Mouse (Mus musculus) limb, embryonic 13.5 days (tissue): ENCODE measurements at regions not wholly inside any gene's neighbourhood (a gene's known extent, or its start where the extent isn't known, plus 50 kb on each side); places are given as distances from the start of the nearest gene placed in this dataset.

ENCODE experiments used
- ATAC-seq: fragments of 200-750 bp; cut with Nextera tagmentation; 2 replicates; pipeline ENCODE4 v1.8.0; 2017; ENCODE audit warnings: low read depth, moderate number of reproducible peaks, moderate TSS enrichment; ENCODE audit not compliant: low FRiP score
- H3K27ac ChIP-seq: fragments of 300-500 bp; sonication (generic); 2 replicates; pipeline ENCODE4 v1.5.1; 2015; ENCODE audit warnings: inconsistent platforms, mild to moderate bottlenecking, moderate library complexity
- H3K27me3 ChIP-seq: fragments of 300-500 bp; sonication (generic); 2 replicates; pipeline ENCODE4 v1.6.1; 2015; ENCODE audit warnings: mild to moderate bottlenecking, inconsistent platforms
- H3K36me3 ChIP-seq: fragments of 300-500 bp; sonication (generic); 2 replicates; pipeline ENCODE4 v1.6.1; 2015; ENCODE audit warnings: inconsistent platforms, mild to moderate bottlenecking, moderate library complexity
- H3K4me1 ChIP-seq: fragments of 300-500 bp; sonication (generic); 2 replicates; pipeline ENCODE4 v1.6.1; 2015; ENCODE audit warnings: inconsistent platforms
- H3K4me2 ChIP-seq: fragments of 300-500 bp; sonication (generic); replicated peaks from 2 replicates; pipeline ENCODE4 v1.6.1; 2015; ENCODE audit warnings: inconsistent platforms, mild to moderate bottlenecking, moderate library complexity
- H3K4me3 ChIP-seq: fragments of 300-500 bp; sonication (generic); 2 replicates; pipeline ENCODE4 v1.5.1; 2015; ENCODE audit warnings: moderate library complexity, mild to moderate bottlenecking, inconsistent platforms
- H3K9ac ChIP-seq: fragments of 300-500 bp; sonication (generic); 2 replicates; pipeline ENCODE4 v1.6.1; 2015; ENCODE audit warnings: mild to moderate bottlenecking, inconsistent platforms
- H3K9me3 ChIP-seq: fragments of 300-500 bp; sonication (generic); 2 replicates; pipeline ENCODE4 v1.6.1; 2016; ENCODE audit warnings: inconsistent platforms
- WGBS: fragments of 180-500 bp; shearing (Covaris S2); methylation state at CpG from one replicate; pipeline ENCODE4 v1.1.7; 2015; 5-methylcytosine and 5-hydroxymethylcytosine counted together

- WGBS: 85% methylated on average over 2 of the region's 2 CpGs
- Histone ChIP-seq H3K9me3 (no peaks in the 10 kb centered on the region), H3K36me3 (no peaks in the 10 kb centered on the region), H3K27me3 (no peaks in the 10 kb centered on the region), H3K27ac (no peak overlapping the region), H3K4me3 (no peak overlapping the region), H3K9ac (no peak overlapping the region), H3K4me2 (no peak overlapping the region), H3K4me1 (no peaks in the 10 kb centered on the region)
- ATAC-seq: no peak
These were observed 187.3 kb downstream of the Ostf1 start for GRCm38 (mm10) chr19:18444324-18444723.

DNA sequence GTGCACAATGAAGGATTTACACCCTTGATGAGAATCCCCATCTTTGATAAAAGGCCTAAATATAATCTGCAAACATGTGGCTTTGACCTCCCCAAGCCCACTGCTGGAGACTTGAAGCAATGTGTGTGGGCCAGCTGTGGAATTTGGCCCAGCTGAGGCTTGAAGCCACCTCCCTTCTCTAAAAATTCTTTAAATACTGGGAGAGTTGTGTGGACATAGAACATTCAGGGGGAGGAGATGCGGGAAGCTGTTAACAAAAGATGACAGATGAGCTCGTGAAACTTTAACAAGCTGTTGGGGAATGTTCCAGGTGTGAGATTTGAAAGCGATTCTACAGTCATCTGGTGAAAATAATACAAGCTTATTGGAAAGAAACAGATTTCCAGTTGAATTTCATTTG, 195.3 kb downstream of the Ostf1 start:
- Histone ChIP-seq H3K27me3 (no peaks in the 10 kb centered on the region), H3K36me3 (no peaks in the 10 kb centered on the region), H3K4me2 (0 out of 2 replicates have a peak overlapping the region, but pooled peaks have one; percentile 4), H3K4me1 (peaks cover 8% of the 10 kb centered on the region), H3K4me3 (no peak overlapping the region), H3K27ac (no peak overlapping the region; the same call in 1 of the 2 replicates), H3K9me3 (no peaks in the 10 kb centered on the region), H3K9ac (no peak overlapping the region)
- ATAC-seq: peak; percentile 73
- WGBS: 18% methylated on average over 3 of the region's 3 CpGs

DNA sequence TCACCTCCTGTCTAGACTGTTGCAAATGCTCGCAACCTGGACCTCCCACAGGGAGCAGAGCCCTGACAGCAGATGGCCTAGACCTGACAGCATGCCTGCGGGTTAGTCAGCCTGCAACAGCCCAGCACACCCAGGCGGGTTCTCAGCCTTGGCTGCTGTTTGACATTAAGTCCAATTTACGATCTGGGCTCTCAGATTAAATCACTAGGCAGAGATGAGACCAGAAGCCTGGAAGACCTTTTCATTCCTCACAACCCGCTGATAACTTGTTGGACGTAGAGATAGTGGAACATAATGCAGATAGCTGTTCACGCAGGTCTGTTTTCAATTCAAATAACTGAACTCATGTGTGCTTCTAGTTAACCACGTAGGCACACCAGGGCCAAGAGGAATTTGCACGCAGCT, 211.2 kb downstream of the Ostf1 start:
- H3K4me2 ChIP-seq: 0 out of 2 replicates have a peak overlapping the region, but pooled peaks have one; percentile 14
- peaks cover 20% of the 10 kb centered on the region for H3K4me1 ChIP-seq
- H3K9ac ChIP-seq: no peak overlapping the region
- peak; percentile 75 for ATAC-seq
- 14% methylated on average over 9 of the region's 9 CpGs for WGBS
- H3K27me3 ChIP-seq: peaks cover 3% of the 10 kb centered on the region; the same call in 1 of the 2 replicates
- H3K4me3 ChIP-seq: no peak overlapping the region
- no peaks in the 10 kb centered on the region for H3K36me3 ChIP-seq
- no peak overlapping the region for H3K27ac ChIP-seq
- H3K9me3 ChIP-seq: no peaks in the 10 kb centered on the region

DNA sequence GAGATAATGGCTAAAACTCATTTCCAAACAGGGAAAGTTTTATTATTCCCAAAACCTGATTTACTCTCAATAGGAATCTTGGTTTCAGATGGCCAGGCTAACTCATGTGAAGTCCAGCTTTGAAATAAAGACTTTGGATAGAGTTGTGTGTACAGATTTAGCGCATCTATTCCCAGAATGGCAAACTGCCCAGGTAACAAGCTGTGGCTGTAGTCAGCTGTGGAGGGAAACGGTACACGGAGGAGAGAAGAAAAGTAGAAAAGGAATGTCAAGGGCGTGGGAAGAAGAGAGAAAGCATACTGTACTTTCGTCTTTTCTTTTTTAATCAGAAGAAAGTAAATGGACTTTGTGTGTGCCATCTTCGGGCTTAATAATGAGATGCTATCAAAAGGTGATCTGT, 213.1 kb downstream of the Ostf1 start:
- Histone ChIP-seq H3K36me3 (no peaks in the 10 kb centered on the region), H3K27ac (no peak overlapping the region), H3K4me2 (no peak overlapping the region), H3K4me1 (peaks cover 20% of the 10 kb centered on the region), H3K27me3 (peaks cover 6% of the 10 kb centered on the region; the same call in 1 of the 2 replicates), H3K4me3 (no peak overlapping the region), H3K9ac (no peak overlapping the region), H3K9me3 (no peaks in the 10 kb centered on the region)
- peak; percentile 51; the same call in 1 of the 2 replicates for ATAC-seq
- 70% methylated on average over 6 of the region's 6 CpGs for WGBS

- H3K4me3 ChIP-seq: no peak overlapping the region
- WGBS: 63% methylated on average over 4 of the region's 4 CpGs
- ATAC-seq: no peak
These were observed 254.0 kb downstream of the Ostf1 start for GRCm38 (mm10) chr19:18377466-18378089.

DNA sequence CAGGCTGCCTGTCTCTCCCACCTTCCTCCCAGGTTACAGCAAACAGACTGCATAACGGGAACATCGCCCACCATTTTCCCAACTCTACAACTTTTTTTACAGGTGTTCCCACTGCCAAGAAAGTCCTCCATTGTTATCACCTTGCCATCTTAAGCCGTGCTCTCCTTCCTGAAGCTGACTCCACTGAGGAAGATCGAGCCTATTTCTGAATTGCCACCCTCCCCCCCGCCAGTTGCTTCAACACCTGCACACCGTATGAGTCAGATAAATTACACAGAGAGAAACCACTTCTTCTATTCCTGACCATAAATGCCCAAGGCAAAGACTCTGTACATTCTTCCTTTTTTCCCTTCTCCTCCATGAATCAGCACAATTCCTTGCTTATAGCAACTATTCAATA, 263.0 kb downstream of the Ostf1 start:
- H3K4me2 ChIP-seq: no peak overlapping the region
- H3K4me1 ChIP-seq: no peaks in the 10 kb centered on the region
- H3K9ac ChIP-seq: no peak overlapping the region
- no peak overlapping the region for H3K27ac ChIP-seq
- 82% methylated on average over 6 of the region's 6 CpGs for WGBS
- H3K9me3 ChIP-seq: no peaks in the 10 kb centered on the region
- no peak overlapping the region for H3K4me3 ChIP-seq
- H3K36me3 ChIP-seq: no peaks in the 10 kb centered on the region
- ATAC-seq: no peak
- no peaks in the 10 kb centered on the region for H3K27me3 ChIP-seq

More at GRCm38 (mm10) chr19:18377466-18378089, 254.0 kb downstream of the Ostf1 start:
- no peaks in the 10 kb centered on the region for H3K36me3 ChIP-seq
- H3K9ac ChIP-seq: no peak overlapping the region
- no peak overlapping the region for H3K4me2 ChIP-seq
- H3K27ac ChIP-seq: no peak overlapping the region
- H3K27me3 ChIP-seq: no peaks in the 10 kb centered on the region
- no peaks in the 10 kb centered on the region for H3K9me3 ChIP-seq
- no peaks in the 10 kb centered on the region for H3K4me1 ChIP-seq

DNA sequence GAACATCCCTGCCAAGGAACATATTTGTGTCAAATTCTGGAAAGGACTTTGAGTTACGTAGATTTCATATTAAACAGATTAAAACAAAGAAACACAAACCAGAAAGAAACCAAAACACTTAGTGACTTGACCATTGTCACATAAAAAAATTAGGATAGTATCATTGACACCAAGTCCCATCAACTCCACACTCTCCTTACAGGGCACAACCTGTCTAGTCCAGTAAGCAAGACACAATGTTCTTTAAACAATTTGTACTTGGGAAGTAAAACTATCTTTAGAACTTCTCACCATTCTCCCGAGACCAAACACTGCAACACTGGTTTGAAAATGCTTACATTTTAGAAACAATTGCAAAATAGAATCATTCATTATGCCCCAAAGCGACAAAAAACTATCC, 277.7 kb downstream of the Ostf1 start:
- no peak for ATAC-seq
- H3K4me2 ChIP-seq: no peak overlapping the region
- no peaks in the 10 kb centered on the region for H3K4me1 ChIP-seq
- H3K27ac ChIP-seq: no peak overlapping the region
- no peaks in the 10 kb centered on the region for H3K9me3 ChIP-seq
- whole genome bisulfite sequencing: 85% methylated on average over 3 of the region's 3 CpGs
- H3K9ac ChIP-seq: no peak overlapping the region
- no peaks in the 10 kb centered on the region for H3K27me3 ChIP-seq
- H3K36me3 ChIP-seq: no peaks in the 10 kb centered on the region
- H3K4me3 ChIP-seq: no peak overlapping the region

GRCm38 (mm10) chr19:18345735-18346134, 285.9 kb downstream of the Ostf1 start:
- H3K4me2 ChIP-seq: no peak overlapping the region
- H3K9me3 ChIP-seq: no peaks in the 10 kb centered on the region
- 84% methylated on average over 2 of the region's 2 CpGs for WGBS
- H3K4me3 ChIP-seq: no peak overlapping the region
- H3K4me1 ChIP-seq: no peaks in the 10 kb centered on the region
- no peak overlapping the region for H3K27ac ChIP-seq
- no peak overlapping the region for H3K9ac ChIP-seq
- no peaks in the 10 kb centered on the region for H3K27me3 ChIP-seq
- ATAC-seq: no peak
- no peaks in the 10 kb centered on the region for H3K36me3 ChIP-seq

GRCm38 (mm10) chr19:18343647-18344046, 288.0 kb downstream of the Ostf1 start:
- Histone ChIP-seq H3K4me1 (no peaks in the 10 kb centered on the region), H3K27me3 (no peaks in the 10 kb centered on the region), H3K27ac (no peak overlapping the region), H3K9ac (no peak overlapping the region), H3K36me3 (no peaks in the 10 kb centered on the region), H3K9me3 (no peaks in the 10 kb centered on the region), H3K4me3 (no peak overlapping the region), H3K4me2 (no peak overlapping the region)
- ATAC-seq: no peak

GRCm38 (mm10) chr19:18343003-18343402, 288.6 kb downstream of the Ostf1 start:
- Histone ChIP-seq H3K9ac (no peak overlapping the region), H3K27me3 (no peaks in the 10 kb centered on the region), H3K4me2 (no peak overlapping the region), H3K36me3 (no peaks in the 10 kb centered on the region), H3K4me3 (no peak overlapping the region), H3K4me1 (no peaks in the 10 kb centered on the region), H3K9me3 (no peaks in the 10 kb centered on the region), H3K27ac (no peak overlapping the region)
- WGBS: 41% methylated on average over 1 of the region's 1 CpGs
- ATAC-seq: peak; percentile 83

DNA sequence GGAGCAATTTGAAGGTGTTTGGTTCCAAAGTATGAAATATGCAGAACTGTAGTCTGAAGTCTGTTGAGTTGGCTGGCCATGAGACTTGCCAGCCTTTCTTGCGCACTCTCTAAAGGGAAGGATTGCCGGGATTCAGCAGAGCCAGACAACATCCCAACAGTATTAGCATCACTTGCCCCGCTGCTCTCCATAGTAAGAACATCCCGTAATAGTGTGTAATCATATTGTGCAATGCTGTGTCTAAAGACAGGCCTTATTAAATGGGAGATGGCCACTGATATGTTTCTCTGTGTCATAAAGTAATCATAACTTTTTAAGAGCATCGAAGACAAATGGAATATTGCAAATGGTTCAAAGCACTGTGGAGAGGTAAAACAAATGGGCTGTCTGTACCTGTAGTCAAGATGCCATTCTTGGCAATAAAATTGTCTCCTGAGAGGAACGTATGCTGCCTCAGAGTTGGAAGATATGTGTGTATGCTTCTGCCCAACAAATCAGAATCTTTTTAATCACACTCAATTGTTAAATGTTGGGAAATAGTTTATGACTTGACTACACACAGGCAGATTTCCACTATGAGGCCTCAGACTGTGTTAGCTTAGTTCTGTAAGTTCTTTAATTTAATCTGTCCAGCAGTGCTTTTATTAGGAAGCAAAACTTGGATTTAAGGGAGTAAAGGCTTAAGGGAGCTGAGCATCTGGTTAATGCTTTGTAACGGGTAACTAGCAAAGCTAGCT, 293.6 kb downstream of the Ostf1 start:
- 82% methylated on average over 7 of the region's 7 CpGs for WGBS
- H3K4me3 ChIP-seq: no peak overlapping the region

DNA sequence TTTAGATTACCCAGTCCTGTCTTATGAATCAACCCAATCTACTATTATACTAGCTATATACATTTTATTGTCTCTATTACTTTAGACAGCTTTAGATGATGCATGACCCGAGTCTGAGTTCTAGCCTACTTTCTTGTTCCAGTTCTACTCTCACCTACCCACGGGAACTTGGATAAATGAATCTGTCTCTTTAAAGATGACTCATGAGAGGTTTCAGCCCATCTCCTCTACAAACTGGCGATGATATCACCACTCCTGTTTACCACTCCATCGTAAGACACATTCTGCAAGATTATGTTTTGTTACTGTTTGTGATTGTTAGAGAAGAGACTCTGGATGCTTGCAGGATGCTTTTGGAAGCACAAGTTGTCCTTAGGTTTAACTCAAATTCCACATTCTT, 295.0 kb downstream of the Ostf1 start:
- Histone ChIP-seq H3K9ac (no peak overlapping the region), H3K27me3 (no peaks in the 10 kb centered on the region), H3K4me3 (no peak overlapping the region), H3K9me3 (no peaks in the 10 kb centered on the region), H3K4me1 (0 out of 2 replicates have a peak, but pooled peaks cover 7% of the 10 kb centered on the region), H3K4me2 (no peak overlapping the region), H3K27ac (no peak overlapping the region), H3K36me3 (no peaks in the 10 kb centered on the region)
- ATAC-seq: no peak
- 88% methylated on average over 4 of the region's 4 CpGs for WGBS

More for the DNA sequence above, 293.6 kb downstream of the Ostf1 start:
- no peak for ATAC-seq
- Histone ChIP-seq H3K4me1 (0 out of 2 replicates have a peak, but pooled peaks cover 7% of the 10 kb centered on the region), H3K27me3 (no peaks in the 10 kb centered on the region), H3K9ac (no peak overlapping the region), H3K4me2 (no peak overlapping the region), H3K27ac (no peak overlapping the region), H3K9me3 (no peaks in the 10 kb centered on the region), H3K36me3 (no peaks in the 10 kb centered on the region)
